Mouse (Mus musculus): ENCODE results near the gene Oasl2.
"Not testable (repeated sequence)": the region's sequence is repeated elsewhere in the genome, so short reads cannot be mapped to it uniquely, and the experiment has no call there.

Oasl2 gene

DNA sequence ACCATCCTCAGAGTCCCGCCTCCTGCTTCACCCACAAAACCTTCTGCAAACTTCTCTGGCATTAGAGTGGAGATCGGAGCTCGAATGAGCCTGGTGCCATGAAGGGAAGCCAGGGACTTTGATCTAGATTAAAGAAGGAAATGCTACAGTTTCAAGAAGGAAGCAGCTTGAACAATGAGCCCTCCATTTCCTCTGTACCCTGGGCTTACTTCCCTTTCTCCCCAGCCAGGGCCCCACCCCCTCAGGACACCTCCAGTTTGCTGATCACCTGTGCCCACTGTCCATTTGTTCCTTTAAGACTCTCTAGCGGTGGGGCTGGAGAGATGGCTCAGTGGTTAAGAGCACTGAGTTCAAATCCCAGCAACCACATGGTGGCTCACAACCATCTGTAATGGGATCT lies 20.0 kb downstream of the Oasl2 start:
- no peak for DNase-seq

DNA sequence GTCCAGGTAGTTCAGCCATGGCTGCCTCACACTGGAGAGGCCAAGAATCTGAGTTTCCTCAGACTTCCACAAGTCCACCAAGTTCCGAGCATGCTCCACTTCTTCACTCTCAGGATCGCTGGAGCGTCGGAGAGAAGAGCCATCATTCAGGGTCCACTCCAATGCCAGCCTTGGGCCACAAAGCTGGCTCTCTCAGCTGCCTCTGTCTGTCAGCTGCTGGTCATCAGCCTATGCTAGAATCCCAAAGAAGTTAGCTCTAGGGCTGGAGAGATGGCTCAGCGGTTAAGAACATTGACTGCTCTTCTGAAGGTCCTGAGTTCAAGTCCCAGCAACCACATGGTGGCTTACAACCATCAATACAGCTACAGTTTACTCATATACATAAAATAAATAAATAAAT lies 20.6 kb downstream of the Oasl2 start:
- not testable (repeated sequence) for DNase-seq

DNA sequence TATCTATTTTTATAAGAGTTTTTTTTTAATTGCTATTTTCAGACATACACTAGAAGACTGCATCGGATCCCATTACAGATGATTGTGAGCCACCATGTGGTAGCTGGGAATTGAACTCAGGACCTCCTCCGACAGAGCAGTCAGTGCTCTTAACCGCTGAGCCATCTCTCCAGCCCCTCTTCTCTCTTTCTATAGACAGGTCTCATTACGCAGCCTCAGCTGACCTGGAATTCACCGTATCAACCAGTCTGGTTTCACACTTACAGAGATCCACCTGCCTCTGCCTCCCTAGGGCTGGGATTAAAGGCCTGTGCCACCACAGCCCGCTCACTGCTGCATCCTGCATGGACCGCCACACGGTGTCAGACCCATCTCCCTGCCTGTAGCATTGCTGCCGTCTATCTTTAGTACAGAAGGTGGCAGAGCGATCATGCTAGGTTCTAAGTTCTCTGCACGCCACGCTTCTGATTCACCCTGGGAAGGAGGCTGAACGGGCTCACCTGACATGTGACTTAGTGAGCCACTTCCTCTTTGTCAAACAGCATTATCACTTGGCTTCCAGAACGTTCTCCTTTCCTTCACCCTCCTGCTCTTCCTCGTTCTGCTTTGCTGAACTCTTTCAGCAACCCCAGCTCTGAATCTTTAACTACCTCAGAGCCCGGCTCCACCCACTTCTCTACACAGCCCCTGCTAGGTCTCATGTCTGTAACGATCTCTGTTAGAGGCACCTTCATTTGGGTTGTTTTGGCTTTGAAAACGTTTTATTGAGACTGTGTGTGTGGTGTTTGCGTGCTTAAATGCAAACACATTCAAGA lies 25.0 kb downstream of the Oasl2 start:
- DNase-seq = peak; percentile 16

DNA sequence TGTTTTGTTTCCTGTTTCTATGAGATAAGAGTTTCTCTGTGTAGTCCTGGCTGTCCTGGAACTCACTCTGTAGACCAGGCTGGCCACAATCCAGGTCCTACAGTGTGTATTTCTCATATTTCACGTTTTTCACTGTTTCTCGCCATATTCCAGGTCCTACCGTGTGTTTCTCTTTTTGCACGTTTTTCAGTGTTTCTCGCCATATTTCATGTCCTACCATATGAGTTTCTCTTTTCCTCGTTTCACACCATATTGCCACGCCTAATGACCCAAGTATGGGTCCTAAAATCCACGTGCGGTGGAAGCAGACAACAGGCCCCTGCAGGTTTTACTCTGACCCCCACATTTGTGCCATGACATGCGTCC lies 25.6 kb downstream of the Oasl2 start:
- no peak for DNase-seq

DNA sequence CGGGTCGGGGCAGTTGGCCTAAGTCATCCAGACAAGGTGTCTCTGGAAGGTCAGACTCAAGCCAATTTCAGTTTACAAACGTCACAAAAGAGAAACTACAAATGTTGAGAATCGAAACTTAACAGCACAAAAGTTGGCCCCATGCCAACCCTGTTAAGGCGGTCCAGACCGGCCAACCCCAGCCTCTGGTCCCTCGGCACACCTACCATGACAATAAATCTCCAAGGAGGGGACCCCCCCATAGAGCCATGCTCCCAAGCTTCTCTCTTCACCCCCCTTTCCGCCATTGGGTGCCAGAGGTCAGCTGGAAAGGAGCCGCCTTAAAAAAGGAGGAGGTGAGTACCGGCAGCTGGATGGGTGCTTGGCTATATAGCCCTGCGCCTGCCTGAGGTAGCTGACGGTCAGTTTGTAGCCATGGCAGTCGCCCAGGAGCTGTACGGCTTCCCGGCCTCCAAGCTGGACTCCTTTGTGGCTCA lies 26.3 kb downstream of the Oasl2 start, which contains the start of gene Oasl1:
Oasl1 (plus strand) TSS at position 243 of the 476 bp plus-strand sequence.
- DNase-seq = peak; percentile 57

DNA sequence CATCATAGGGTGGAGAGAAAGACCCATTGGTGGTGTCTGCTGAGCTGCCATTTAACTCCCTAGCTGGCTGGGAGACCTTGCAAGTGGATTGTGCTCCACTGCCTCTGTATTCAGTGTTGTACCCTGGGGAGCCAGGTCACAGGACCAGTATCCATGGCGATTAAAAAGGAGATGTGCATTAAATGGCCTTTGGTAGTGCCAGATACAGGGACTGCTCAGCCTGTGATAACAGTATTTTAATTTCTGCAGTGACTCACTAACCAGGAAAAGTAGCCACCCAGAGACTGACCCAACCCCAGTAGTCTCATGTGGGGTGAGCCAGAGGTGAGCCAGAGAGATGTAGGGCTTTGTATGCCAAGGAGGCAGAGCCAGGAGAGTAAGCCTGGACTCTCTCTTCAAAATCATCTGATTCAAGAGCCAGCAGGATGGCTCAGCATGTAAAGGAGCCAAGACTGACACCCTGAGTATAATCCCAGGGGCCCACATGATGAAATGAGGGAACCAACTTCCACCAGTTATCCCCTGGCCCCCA lies 29.5 kb downstream of the Oasl2 start:
- no peak for DNase-seq

DNA sequence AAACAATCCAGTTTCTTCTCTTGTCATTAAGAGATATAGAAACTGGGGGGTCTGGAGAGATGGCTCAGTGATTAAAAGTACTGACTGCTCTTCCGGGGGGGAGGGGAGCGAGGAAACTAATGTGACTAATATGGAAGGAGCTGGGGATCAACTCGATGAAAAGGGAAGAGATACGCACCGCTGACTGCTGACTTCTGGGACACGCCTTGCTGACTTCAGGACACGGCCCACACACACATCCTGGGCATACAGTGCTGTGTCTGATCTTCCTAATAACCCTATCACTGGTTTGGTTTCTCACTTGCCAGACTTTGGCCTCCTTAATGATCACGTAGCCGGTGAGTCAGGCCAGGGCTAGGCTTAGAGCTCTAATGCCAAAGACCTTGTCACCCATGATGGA lies 30.0 kb downstream of the Oasl2 start:
- DNase-seq = no peak

DNA sequence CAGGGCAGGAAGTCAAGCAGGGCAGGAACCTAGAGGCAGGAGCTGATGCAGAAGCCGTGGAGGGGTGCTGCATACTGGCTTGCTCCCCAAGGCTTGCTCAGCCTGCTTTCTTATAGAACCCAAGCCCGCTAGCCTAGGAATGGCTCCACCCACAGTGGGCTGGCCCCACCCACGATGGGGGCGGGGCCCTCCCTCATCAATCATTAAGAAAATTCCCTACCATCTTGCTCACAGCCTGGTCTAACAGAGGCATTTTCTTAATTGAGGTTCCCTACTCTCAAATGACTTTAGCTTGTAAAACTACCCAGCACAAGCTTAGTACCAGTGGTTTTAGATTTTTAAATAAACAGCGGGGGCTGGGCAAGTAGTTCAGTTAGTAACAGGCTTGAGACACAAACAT lies 34.9 kb downstream of the Oasl2 start:
- DNase-seq = no peak

DNA sequence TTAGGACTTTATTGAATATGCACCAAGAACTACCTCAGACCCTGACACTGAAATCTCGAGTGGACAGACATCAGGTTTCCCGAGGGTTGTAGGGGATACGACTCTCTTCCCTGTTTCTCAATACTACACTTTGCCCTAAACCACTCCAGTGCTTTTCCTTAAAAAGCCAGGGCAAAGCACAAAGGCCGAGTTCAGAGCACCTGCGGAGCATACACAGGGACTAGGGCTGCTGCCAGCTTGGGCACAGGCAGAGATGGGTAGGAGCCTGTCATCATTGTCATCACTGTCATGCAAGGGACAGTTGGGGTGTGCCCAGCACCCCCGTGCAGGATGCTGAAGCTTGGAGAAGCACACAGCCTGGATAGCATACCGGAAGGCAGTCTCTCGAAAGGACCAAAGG lies 36.5 kb downstream of the Oasl2 start:
- DNase-seq = no peak

DNA sequence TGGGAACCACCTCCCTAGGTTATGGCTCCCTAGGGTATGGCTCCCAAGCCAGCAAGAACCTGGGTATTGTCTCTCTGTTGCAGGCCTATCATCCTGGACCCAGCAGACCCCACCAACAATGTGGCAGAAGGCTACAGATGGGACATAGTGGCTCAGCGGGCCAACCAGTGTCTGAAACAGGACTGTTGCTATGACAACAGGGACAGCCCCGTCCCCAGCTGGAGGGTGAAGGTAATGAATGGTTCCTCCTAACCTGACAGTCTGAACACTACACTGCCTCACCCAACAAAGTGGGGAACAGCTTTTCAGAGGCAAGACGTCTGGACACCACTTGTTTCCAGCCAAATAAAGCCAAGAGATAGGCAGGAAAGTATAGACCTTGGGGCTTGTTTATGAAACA lies 39.1 kb downstream of the Oasl2 start:
- no peak for DNase-seq

DNA sequence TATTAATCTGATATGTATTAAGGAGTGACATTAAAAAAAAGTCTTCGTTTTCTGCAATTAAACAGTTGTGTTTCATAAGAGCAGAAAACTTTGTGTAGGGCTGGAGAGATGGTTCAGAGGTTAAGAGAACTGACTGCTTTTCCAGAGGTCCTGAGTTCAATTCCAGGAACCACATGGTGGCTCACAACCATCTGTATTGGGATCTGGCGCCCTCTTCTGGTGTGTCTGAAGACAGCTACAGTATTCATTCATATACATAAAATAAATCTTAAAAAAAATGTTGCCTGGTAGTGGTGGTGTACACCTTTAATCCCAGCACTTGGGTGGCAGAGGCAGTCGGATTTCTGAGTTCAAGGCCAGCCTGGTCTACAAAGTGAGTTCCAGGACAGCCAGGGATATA lies 44.4 kb downstream of the Oasl2 start:
- not testable (repeated sequence) for DNase-seq

DNA sequence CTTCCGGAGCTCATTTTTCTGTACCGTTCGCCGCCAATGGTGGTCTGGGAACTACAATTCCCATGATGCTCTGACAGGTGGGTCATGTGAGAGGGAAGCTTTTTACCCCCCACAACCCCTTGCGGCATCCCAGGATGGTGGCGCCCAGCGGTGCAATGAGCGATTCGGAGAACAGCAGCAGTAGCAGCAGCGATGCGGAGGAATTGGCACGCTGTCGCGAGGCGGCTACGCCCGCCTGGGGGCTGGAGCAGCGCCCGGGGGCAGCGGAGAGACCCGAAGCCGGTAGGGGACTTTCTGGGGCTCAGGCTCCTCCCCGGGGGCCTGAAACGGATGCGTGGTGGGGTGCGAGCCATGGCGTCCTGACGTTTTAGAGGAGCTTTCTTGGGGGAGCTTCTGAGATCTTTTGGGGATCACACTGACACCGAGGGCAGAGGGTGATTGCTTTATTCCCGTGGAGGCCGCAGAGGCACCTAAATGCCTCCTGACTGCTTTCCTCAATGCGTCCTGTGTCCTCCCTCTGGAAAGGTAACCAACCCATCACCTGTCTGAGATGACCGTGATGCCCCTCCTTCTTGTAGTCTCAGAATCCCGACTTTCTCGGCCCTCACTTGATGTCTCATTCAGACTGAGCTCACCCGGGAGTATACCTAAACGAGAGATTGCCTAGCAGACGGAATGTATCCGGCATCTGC lies 45.5 kb downstream of the Oasl2 start, which contains the start of gene 2210016L21Rik:
2210016L21Rik (plus strand) TSS at position 85 of the 692 bp plus-strand sequence.
- DNase-seq = peak; percentile 79

DNA sequence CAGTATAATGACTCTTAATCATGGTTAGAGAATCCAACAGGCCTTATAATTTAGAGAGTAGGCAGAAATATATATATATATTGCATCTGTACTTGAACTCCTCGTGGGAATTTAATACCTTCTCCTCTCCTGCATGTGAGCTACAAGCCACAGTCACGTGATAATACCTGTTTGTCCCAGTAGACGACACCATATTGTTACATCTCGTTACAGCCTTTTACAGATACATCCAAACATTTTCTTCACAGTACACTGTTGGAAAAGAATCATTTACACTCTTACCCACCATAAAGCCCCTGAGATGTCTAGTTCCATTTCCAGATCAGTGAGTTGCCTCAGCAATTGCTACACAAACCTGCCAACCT lies 46.0 kb downstream of the Oasl2 start:
- DNase-seq = no peak

DNA sequence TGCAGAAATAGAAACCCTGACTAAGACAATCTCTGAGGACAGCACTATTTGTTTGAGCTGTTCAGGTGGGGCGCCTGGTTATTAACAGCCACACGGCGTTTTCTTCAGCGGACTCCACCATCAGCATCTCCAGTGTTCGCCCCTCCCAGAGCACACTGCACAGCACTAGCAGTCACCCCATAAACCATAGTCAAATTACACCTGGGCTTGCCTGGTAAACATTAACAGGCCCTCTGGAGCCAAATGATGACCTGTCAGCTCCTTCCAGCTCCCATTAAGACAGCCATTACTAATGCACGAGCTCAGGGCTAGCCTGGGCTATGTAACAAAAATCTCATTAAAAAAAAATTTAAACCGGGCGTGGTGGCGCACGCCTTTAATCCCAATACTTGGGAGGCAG lies 48.3 kb downstream of the Oasl2 start:
- DNase-seq = no peak

DNA sequence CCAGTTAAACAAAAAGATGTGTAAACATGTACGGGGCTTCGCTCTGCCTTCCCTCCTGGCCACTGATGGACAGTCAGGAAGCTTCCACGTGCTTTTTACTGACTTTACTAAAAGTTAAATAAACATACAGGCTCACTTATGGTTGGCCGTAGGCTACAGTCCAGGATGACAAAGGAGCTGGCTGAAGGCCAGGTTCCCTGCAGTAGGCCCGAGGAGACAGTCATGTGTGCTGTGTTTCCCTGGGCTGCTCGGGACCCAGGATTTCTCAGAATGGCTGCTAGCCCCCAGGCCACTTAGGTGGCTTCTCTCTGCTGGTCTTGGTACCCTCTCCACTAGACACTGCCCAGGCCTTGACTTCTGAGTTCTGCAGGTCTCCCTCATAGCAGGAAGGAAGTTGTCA lies 52.2 kb downstream of the Oasl2 start:
- peak; percentile 41 for DNase-seq

DNA sequence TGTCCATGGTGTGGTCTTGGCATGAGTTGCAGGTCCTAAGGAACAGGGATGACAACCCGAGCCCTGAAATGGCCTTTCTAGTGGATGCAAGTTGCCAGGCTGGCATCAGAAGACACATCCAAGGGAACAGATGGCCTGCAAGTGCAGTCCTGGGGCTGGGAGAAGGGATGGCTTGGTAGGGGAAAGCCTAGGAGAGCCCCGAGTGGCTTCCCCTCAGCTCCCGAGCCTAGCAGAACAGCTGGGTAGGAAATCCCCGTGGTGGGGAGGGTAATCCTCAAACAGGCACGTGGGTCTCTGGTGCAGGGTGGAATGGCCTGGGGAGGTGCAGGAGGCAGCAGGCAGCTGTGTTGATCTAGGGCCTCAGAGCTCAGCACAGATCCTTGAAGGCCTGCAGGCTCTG lies 52.6 kb downstream of the Oasl2 start:
- DNase-seq = no peak

DNA sequence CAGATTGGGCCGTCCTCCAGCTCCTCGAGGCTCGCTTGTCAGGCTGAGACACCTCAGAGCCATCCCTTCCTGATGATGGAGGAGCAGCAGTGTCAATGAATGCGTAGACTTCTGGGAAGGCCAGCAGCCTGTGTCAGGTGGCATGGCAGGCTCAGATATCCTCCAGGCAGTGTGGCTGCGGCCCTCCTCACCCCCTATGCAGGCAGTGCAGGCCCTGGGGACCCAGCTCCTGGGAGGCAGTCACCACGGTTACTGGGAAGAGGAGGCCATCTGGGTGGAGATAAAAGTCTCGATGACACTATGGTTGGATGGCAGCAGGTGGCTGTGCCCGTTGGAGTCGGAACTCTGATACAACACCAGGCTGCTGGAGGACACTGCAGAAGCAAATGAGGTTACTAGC lies 53.1 kb downstream of the Oasl2 start:
- DNase-seq = no peak

DNA sequence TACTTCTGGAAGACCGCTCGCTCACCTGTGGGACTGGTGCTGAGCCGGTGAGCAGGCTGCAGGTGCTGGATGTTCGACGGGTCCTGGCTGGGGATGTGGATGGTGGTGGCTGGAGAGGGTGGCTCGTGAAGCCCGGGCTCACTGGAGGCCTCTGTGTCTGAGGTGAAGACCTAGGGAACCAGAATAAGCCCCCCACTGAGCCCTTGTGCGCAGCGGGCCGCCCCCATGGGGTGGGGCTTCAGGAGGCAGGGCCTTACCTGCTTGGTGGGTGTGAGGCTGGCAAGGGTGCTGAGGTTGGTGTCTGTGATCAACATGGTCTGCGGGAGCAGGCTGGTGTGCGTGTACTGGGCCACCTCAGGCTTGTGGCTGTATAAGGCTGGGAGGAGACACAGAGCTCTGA lies 53.9 kb downstream of the Oasl2 start:
- no peak for DNase-seq

DNA sequence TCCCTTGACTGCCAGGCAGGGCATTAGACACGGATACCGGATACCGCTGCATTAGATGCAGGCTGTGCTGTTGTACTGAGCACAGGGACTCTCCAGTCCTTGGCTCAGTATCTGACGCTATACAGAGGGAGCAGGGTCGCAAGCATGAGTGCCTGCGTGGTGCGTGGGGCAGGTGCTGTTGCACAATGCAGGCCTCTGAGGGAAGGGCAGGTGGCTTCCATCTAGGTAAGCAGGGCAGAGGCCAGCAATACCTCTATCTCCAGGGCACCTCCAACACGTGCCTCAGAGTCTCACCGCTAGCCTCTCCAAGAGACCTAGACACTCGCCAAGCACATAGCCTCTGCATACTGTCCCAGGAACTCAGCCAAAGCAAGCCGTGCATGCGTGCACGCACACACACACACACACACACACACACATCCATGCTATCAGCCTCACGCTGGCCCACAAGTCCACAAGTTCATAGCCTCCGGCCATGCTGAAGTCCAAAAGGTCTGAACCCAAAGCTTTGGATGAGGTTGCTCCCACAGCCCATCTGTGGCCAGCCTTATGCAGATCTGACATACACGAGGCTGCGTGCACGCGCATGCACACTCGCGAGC lies 54.6 kb downstream of the Oasl2 start:
- no peak for DNase-seq

DNA sequence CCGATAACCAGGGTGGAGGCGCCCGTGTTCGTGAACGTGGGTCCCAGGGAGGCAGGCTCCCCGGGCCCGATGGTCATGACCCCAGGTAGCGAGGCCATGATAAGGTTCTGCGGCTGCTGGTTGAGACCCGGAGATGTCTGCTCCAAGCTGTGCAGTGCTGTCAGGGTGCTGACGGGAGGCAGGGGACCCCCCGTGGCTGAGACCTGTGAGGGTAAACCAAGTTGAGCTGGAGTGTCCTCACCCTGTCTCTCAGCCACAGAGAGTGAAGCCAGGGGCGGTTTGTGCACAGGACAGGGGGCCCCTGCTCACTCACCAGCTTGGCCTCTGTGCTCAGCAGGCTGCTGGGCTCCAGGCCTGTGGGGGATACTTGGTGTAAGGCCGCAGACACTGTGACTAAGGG lies 56.6 kb downstream of the Oasl2 start:
- DNase-seq = no peak

DNA sequence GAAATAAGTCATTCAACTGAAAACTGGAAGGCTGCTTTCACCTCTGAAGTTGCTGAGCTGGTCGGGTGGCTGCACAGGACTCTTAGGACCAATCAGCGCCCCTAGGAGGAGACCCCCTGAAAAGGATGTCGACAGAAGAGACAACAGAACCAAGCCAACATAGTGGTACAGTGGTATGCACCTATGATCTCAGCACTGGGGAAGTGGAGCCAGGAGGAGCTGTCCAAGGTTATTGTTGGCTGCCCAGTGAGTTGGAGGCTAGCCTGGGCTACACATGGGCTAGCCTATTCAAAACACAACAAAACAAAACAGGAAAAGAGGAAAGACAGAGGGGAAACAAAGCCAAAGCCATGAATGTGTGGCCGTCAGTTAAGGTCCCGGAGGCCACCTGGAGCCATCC lies 61.3 kb downstream of the Oasl2 start:
- DNase-seq = no peak
